Mouse (Mus musculus) right cerebral cortex, postnatal 36 days (tissue): ENCODE data around the gene Asb4.
A peak's percentile ranks its signal among the peaks of the same experiment; 100 is the strongest.

Experiments
- DNase-seq, 2 experiments: peaks; one replicate each; pipeline ENCODE4 v3.0.0; 2022; ENCODE audit warnings: low spot score in 2 of 2, mixed read lengths in 1 of 2

Asb4 gene

GRCm38 (mm10) chr6:5390952-5391351 lies 7.8 kb downstream of the Asb4 start:
- no peak for DNase-seq

- DNase-seq: no peak
Measured at GRCm38 (mm10) chr6:5394971-5395370, 11.8 kb downstream of the Asb4 start.

- no peak for DNase-seq
Measured at GRCm38 (mm10) chr6:5396797-5397196, 13.6 kb downstream of the Asb4 start.

GRCm38 (mm10) chr6:5401394-5401793 lies 18.2 kb downstream of the Asb4 start:
- peak; percentile 55 to 62 for DNase-seq

GRCm38 (mm10) chr6:5403095-5403815 lies 20.1 kb downstream of the Asb4 start:
- DNase-seq: no peak

GRCm38 (mm10) chr6:5404016-5404415 lies 20.8 kb downstream of the Asb4 start:
- no peak for DNase-seq

- peak in 1 of 2 experiments; percentile 30 for DNase-seq
Measured at GRCm38 (mm10) chr6:5408451-5409177, 25.4 kb downstream of the Asb4 start.

GRCm38 (mm10) chr6:5409676-5410075 lies 26.5 kb downstream of the Asb4 start:
- no peak for DNase-seq

GRCm38 (mm10) chr6:5410697-5411391 lies 27.7 kb downstream of the Asb4 start:
- peak in 1 of 2 experiments; percentile 23 for DNase-seq

GRCm38 (mm10) chr6:5413282-5413681 lies 30.1 kb downstream of the Asb4 start:
- DNase-seq: no peak

- no peak for DNase-seq
Measured at GRCm38 (mm10) chr6:5421442-5421841, 38.3 kb downstream of the Asb4 start.

- no peak for DNase-seq
Measured at GRCm38 (mm10) chr6:5422386-5422785, 39.2 kb downstream of the Asb4 start.

- no peak for DNase-seq
Measured at GRCm38 (mm10) chr6:5423594-5423993, 40.4 kb downstream of the Asb4 start.

GRCm38 (mm10) chr6:5427033-5427432 lies 43.8 kb downstream of the Asb4 start:
- DNase-seq: no peak

- DNase-seq: no peak
Measured at GRCm38 (mm10) chr6:5429562-5429961, 46.4 kb downstream of the Asb4 start.

- DNase-seq: no peak
Measured at GRCm38 (mm10) chr6:5429982-5430550, 46.9 kb downstream of the Asb4 start.

- DNase-seq: no peak
Measured at GRCm38 (mm10) chr6:5433887-5434286, 50.7 kb downstream of the Asb4 start.

GRCm38 (mm10) chr6:5437757-5438156 lies 54.6 kb downstream of the Asb4 start:
- DNase-seq: no peak

GRCm38 (mm10) chr6:5441221-5441620 lies 58.0 kb downstream of the Asb4 start:
- no peak for DNase-seq

- DNase-seq: peak; percentile 41 to 61
Measured at GRCm38 (mm10) chr6:5442316-5443085, 59.3 kb downstream of the Asb4 start.

GRCm38 (mm10) chr6:5443104-5443863 lies 60.1 kb downstream of the Asb4 start:
- DNase-seq: peak; percentile 32 to 66
